Mouse (Mus musculus) liver, postnatal 0 days (tissue): ENCODE measurements at regions not wholly inside any gene's neighbourhood (a gene's known extent, or its start where the extent isn't known, plus 50 kb on each side); places are given as distances from the start of the nearest gene placed in this dataset.

Experiments used
- ATAC-seq: fragments of 200-750 bp; cut with Nextera tagmentation; 2 replicates; pipeline ENCODE4 v1.8.0; 2017; ENCODE audit warnings: mild to moderate bottlenecking, moderate library complexity
- DNase-seq: peaks from one replicate; pipeline ENCODE4 v3.0.0-alpha.2; 2016
- H3K27ac ChIP-seq: fragments of 300-500 bp; sonication (generic); 2 replicates; pipeline ENCODE4 v1.5.1; 2014; ENCODE audit warnings: antibody characterized with exemption, moderate library complexity, mild to moderate bottlenecking, low read depth
- H3K27me3 ChIP-seq: fragments of 300-500 bp; sonication (generic); 2 replicates; pipeline ENCODE4 v1.6.1; 2014; ENCODE audit warnings: low read length, control low read depth, mixed read lengths; ENCODE audit not compliant: insufficient read depth
- H3K36me3 ChIP-seq: fragments of 300-500 bp; sonication (generic); replicated peaks from 2 replicates; pipeline ENCODE4 v1.6.1; 2014; ENCODE audit warnings: mild to moderate bottlenecking, control low read depth, low read length, moderate library complexity, mixed read lengths; ENCODE audit not compliant: insufficient read depth
- H3K4me1 ChIP-seq: fragments of 300-500 bp; sonication (generic); 2 replicates; pipeline ENCODE4 v1.6.1; 2014; ENCODE audit warnings: antibody characterized with exemption, mild to moderate bottlenecking, control low read depth; ENCODE audit not compliant: insufficient read depth
- H3K4me2 ChIP-seq: fragments of 300-500 bp; sonication (generic); 2 replicates; pipeline ENCODE4 v1.6.1; 2014; ENCODE audit warnings: low read depth, mild to moderate bottlenecking, low read length, moderate library complexity, mixed read lengths
- H3K4me3 ChIP-seq: fragments of 300-500 bp; sonication (generic); 2 replicates; pipeline ENCODE4 v1.5.1; 2014; ENCODE audit warnings: low read depth, low read length
- H3K9ac ChIP-seq: fragments of 300-500 bp; sonication (generic); replicated peaks from 2 replicates; pipeline ENCODE4 v1.6.1; 2014; ENCODE audit warnings: mild to moderate bottlenecking, moderate library complexity
- H3K9me3 ChIP-seq: fragments of 300-500 bp; sonication (generic); 2 replicates; pipeline ENCODE4 v1.6.1; 2016; ENCODE audit warnings: mild to moderate bottlenecking, control low read depth, low read length, mixed read lengths
- CTCF ChIP-seq: sonication (generic); IDR thresholded peaks from 2 replicates; pipeline ENCODE4 v1.5.1; 2016; ENCODE audit warnings: antibody characterized with exemption, low read depth
- EP300 ChIP-seq: IDR thresholded peaks from 2 replicates; pipeline ENCODE4 v1.6.1; 2016; ENCODE audit warnings: antibody characterized with exemption, low read depth, mild to moderate bottlenecking
- WGBS: fragments of 180-500 bp; shearing (Covaris S2); extraction: QIAGEN DNeasy Blood & Tissue Kit; methylation state at CpG from one replicate; pipeline ENCODE4 v1.1.7; 2014; ENCODE audit not compliant: insufficient replicate concordance; 5-methylcytosine and 5-hydroxymethylcytosine counted together

DNA sequence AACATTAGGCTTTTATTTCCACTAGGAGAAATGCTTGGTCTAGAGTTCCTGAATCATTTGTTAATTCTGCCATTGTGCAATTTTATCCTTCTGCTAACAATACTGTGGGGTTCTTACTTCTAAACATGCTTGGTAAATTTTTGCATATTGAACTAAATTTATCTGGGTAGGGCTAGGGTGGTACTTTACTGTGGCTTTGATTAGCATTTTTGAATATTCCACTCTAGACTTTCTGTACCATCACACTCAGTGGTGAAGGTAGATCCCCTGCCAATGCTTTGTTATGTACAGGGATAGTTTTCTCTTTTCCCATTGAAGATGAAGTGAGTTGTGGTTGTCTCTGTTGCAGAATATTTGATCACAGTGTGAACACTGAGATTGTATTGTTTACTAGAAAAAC, 497.1 kb downstream of the Fgf9 start:
- Histone ChIP-seq H3K27me3 (no peaks in the 10 kb centered on the region), H3K9ac (no peak overlapping the region), H3K4me1 (no peaks in the 10 kb centered on the region), H3K4me2 (no peak overlapping the region), H3K9me3 (no peaks in the 10 kb centered on the region), H3K4me3 (no peak overlapping the region), H3K36me3 (no peaks in the 10 kb centered on the region), H3K27ac (no peak overlapping the region)
- no peak for ATAC-seq
- DNase-seq = no peak
- TF ChIP-seq EP300 = no peak
- TF ChIP-seq CTCF = no peak

DNA sequence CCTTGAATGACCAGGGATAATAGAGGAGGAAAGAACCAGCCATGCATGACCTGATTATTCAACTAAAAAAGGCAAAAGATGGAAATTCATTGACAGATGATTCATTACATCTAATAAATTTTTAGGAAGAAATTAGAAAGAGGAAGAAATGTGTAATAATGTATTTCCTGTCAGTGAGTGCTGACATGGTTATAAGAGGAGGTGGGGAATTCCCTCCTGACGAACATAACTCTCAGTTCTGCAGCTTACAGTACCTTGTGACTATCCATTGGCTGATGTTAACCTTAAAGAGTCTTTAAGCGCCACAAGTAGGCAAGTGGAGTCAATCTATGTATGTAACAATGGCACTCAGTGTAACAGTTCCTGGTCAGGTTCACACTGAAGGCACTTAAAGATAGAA, 492.7 kb downstream of the Fgf9 start:
- H3K4me1 ChIP-seq = no peaks in the 10 kb centered on the region
- DNase-seq = no peak
- no peaks in the 10 kb centered on the region for H3K9me3 ChIP-seq
- 50% methylated on average over 2 of the region's 2 CpGs for WGBS
- H3K9ac ChIP-seq = no peak overlapping the region
- H3K4me3 ChIP-seq = no peak overlapping the region
- H3K27ac ChIP-seq = no peak overlapping the region
- TF ChIP-seq CTCF (no peak), EP300 (no peak)
- no peaks in the 10 kb centered on the region for H3K36me3 ChIP-seq
- no peaks in the 10 kb centered on the region for H3K27me3 ChIP-seq
- ATAC-seq = no peak
- H3K4me2 ChIP-seq = no peak overlapping the region

DNA sequence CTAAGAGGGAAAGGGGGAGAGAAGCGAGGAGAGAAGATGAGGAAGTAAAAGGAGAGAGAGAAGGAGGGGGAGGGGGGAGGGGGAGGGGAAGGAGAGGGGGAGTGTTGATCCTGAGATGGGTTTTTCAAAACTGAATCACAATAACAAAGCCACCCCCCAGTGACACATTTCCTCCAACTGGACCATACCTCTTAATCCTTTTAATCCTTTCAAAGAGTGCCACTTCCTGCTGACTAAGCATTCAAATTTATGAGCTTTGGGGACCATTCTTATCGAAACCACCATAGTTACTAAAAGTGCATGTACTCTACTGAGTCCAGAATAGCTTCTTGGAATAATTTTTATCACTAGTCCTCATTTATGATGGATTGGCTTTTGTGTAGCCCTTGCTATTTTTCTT, 480.4 kb downstream of the Fgf9 start:
- DNase-seq (no peak), ATAC-seq (no peak)
- Histone ChIP-seq H3K27ac (no peak overlapping the region), H3K36me3 (no peaks in the 10 kb centered on the region), H3K4me3 (no peak overlapping the region), H3K4me2 (no peak overlapping the region), H3K27me3 (no peaks in the 10 kb centered on the region), H3K4me1 (no peaks in the 10 kb centered on the region), H3K9me3 (no peaks in the 10 kb centered on the region), H3K9ac (no peak overlapping the region)
- TF ChIP-seq CTCF = no peak
- no peak for TF ChIP-seq EP300
- WGBS = 60% methylated on average over 2 of the region's 2 CpGs

DNA sequence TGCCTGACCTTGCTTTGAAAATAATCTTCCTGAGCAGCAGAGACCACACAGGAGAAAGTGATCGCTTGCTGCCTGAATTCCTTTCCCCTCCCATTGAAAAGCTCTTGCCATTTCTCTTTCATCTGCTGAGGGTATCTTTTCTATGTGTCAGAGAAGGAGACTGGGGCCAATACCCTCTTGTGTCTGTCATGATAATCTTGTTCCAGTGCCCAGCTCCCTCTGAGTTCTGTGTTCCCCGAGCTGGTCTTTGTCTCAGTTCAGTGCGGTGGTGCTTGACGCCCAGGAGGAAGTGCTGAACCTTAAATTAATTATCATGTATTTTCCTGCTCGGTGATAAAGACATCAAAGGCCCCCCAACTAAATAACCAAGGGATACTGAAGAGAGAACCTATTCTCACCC, 475.4 kb downstream of the Fgf9 start:
- no peak for TF ChIP-seq CTCF
- no peak for TF ChIP-seq EP300
- Histone ChIP-seq H3K4me2 (no peak overlapping the region), H3K9me3 (no peaks in the 10 kb centered on the region), H3K4me3 (no peak overlapping the region), H3K27ac (no peak overlapping the region), H3K27me3 (no peaks in the 10 kb centered on the region), H3K9ac (no peak overlapping the region), H3K4me1 (no peaks in the 10 kb centered on the region), H3K36me3 (no peaks in the 10 kb centered on the region)
- 34% methylated on average over 5 of the region's 5 CpGs for WGBS
- ATAC-seq (no peak), DNase-seq (no peak)

DNA sequence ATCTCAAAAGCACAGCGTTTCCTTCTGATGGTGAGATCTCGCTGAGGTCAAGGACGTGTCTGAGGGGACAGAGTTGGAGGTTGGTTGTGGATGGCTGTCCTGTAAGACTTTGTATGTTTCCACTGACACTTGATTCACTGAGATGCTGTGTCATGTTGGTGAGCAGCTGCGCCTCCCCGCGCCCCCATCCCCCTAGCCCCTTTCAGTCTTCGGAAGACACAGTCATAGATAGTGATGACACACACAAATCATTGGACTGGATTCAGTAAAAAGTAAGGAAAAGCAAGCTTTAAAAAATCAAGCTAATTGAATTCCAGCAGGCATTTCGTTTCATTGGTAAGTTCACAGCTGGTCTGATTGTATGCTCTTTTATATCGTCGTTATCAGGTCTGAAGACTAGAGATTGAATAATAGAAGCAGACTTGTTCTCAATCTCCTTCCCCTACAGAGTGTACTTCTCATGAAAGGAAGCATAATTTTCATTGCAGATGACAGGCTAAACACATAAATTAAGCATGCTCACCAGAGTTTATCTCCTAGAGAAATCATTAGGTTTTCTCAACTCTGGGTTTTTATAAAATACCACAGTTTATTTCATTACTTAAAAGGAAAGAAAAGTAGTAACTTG, 472.9 kb downstream of the Fgf9 start:
- H3K9ac ChIP-seq = no peak overlapping the region
- ATAC-seq (no peak), DNase-seq (no peak)
- no peak overlapping the region for H3K4me2 ChIP-seq
- H3K36me3 ChIP-seq = no peaks in the 10 kb centered on the region
- 71% methylated on average over 10 of the region's 10 CpGs for WGBS
- TF ChIP-seq CTCF (no peak), EP300 (no peak)
- H3K9me3 ChIP-seq = no peaks in the 10 kb centered on the region
- no peaks in the 10 kb centered on the region for H3K4me1 ChIP-seq
- H3K27ac ChIP-seq = no peak overlapping the region
- H3K27me3 ChIP-seq = no peaks in the 10 kb centered on the region
- no peak overlapping the region for H3K4me3 ChIP-seq

DNA sequence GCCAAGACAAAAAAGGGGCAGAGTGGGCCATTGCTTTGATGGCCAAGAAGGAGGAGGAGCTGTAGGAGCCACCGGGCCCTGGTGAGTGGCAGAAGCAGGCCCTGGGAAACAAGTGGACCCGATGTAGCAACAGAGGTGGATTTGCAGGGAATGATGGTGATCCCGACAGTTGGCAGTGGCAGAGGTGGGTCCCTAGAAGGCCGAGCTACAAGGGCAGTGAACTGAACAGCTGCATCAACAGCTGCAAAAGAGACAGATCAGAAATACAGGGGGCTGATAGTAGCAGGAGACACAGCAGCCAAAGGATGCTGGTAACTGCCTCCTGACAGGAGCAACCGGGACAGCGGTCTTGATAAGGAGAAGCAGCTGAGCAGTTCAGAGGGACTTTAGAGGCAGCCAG, 467.8 kb downstream of the Fgf9 start:
- no peaks in the 10 kb centered on the region for H3K9me3 ChIP-seq
- H3K27me3 ChIP-seq = no peaks in the 10 kb centered on the region
- no peaks in the 10 kb centered on the region for H3K36me3 ChIP-seq
- H3K27ac ChIP-seq = no peak overlapping the region
- H3K4me1 ChIP-seq = no peaks in the 10 kb centered on the region
- no peak overlapping the region for H3K9ac ChIP-seq
- TF ChIP-seq CTCF (no peak), EP300 (no peak)
- DNase-seq (no peak), ATAC-seq (no peak)
- H3K4me2 ChIP-seq = no peak overlapping the region
- 63% methylated on average over 6 of the region's 6 CpGs for WGBS
- no peak overlapping the region for H3K4me3 ChIP-seq

DNA sequence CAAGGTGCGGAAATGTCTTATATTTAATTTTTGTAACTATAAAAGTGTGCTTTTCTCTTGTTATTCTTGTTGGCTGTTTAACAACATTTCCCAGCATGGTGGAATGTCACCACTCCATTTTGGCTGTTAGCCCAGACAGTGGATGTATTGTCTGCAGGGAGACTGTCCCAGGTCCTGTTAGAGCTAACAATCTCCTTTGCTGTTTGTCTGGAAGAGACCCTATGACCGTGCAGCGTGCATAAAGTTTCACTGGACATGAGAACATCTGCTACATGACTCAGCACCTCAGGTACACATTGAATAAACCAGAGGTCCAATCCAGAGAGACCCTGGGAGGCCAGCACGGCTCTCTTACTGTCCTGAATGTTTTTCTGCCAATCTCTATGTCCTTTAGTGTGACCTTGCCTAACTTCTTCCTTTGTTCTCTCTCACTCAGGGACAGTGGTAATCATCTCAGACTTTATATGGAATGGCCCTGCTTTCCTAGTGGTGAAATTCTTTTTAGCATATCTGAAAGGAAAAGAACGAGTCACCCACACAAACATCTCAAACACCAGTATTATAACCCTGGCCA, 450.7 kb downstream of the Fgf9 start:
- no peaks in the 10 kb centered on the region for H3K4me1 ChIP-seq
- no peaks in the 10 kb centered on the region for H3K36me3 ChIP-seq
- TF ChIP-seq EP300 = no peak
- TF ChIP-seq CTCF = no peak
- H3K27ac ChIP-seq = no peak overlapping the region
- H3K9me3 ChIP-seq = no peaks in the 10 kb centered on the region
- no peak overlapping the region for H3K4me2 ChIP-seq
- ATAC-seq (no peak), DNase-seq (no peak)
- H3K4me3 ChIP-seq = no peak overlapping the region
- WGBS = 63% methylated on average over 5 of the region's 5 CpGs
- no peaks in the 10 kb centered on the region for H3K27me3 ChIP-seq
- H3K9ac ChIP-seq = no peak overlapping the region
